Comparison of ENCODE assay signal across 17 mouse cellular contexts in genomic region chr14:86750351-86750750, GRCm38 (mm10).
"Had no signal": no experiment of that assay in that cellular context is flagged by ENCODE, and none has a peak within 500 bp of the region (broad histone marks: within the 10 kb centered on the region; RNA-seq: fewer than 3 reads in every experiment).

No protein-coding gene starts in this region.

- H3K4me2 ChIP-seq: intestine, embryonic 15.5 days; limb, embryonic 15.5 days; liver, embryonic 12.5 days; lung, embryonic 14.5 days; neural tube, embryonic 13.5 days had no signal

- H3K9ac ChIP-seq: intestine, embryonic 15.5 days; limb, embryonic 15.5 days; liver, embryonic 12.5 days; lung, embryonic 14.5 days; midbrain, embryonic 15.5 days; neural tube, embryonic 13.5 days had no signal

- H3K9me3 ChIP-seq: intestine, embryonic 15.5 days; limb, embryonic 15.5 days; liver, embryonic 12.5 days; midbrain, embryonic 10.5 days; midbrain, embryonic 15.5 days; neural tube, embryonic 13.5 days had no signal

- ATAC-seq: intestine, embryonic 15.5 days; liver, embryonic 12.5 days had no signal

- DNase-seq: kidney, adult 18-20 months; kidney, postnatal 14 days; lung, embryonic 14.5 days; lung, postnatal 10 days; lung, postnatal 4 days; retina, postnatal 1 day; right cerebral cortex, postnatal 4 days; spleen, adult 18-20 months; thymus, adult 18-20 months; thymus, postnatal 25 days had no signal

- H3K27me3 ChIP-seq: intestine, embryonic 15.5 days; limb, embryonic 15.5 days; liver, embryonic 12.5 days; midbrain, embryonic 15.5 days; neural tube, embryonic 13.5 days had no signal

- H3K4me3 ChIP-seq: intestine, embryonic 15.5 days; left cerebral cortex, adult 2 months; limb, embryonic 15.5 days; liver, embryonic 12.5 days; midbrain, embryonic 10.5 days; midbrain, embryonic 15.5 days; neural tube, embryonic 13.5 days had no signal

- H3K4me1 ChIP-seq: intestine, embryonic 15.5 days; liver, embryonic 12.5 days had no signal

- H3K36me3 ChIP-seq: intestine, embryonic 15.5 days; limb, embryonic 15.5 days; midbrain, embryonic 15.5 days; neural tube, embryonic 13.5 days had no signal

- H3K27ac ChIP-seq: intestine, embryonic 15.5 days; limb, embryonic 15.5 days; liver, embryonic 12.5 days had no signal
